Mouse (Mus musculus) forebrain, embryonic 14.5 days (tissue): ENCODE data around the gene Ubqln3. TPM values are rescaled to one million over a fixed set of nuclear protein-coding genes. Genes with fewer than 3 reads are reported as not detected.

Experiments
- ATAC-seq: fragments of 200-750 bp; cut with Nextera tagmentation; 2 replicates; pipeline ENCODE4 v1.8.0; 2017; ENCODE audit warnings: mild to moderate bottlenecking, moderate library complexity
- DNase-seq: peaks from one replicate; pipeline ENCODE4 v3.0.0-alpha.2; 2015; ENCODE audit warnings: low spot score
- H3K27ac ChIP-seq: fragments of 300-500 bp; sonication (generic); 2 replicates; pipeline ENCODE4 v1.5.1; 2014; ENCODE audit warnings: low read depth, mild to moderate bottlenecking, control low read depth, low read length, moderate library complexity
- H3K27me3 ChIP-seq: fragments of 300-500 bp; sonication (generic); replicated peaks from 2 replicates; pipeline ENCODE4 v1.6.1; 2014; ENCODE audit warnings: low read length, control low read depth, mixed read lengths; ENCODE audit not compliant: control insufficient read depth, insufficient read depth
- H3K36me3 ChIP-seq: fragments of 300-500 bp; sonication (generic); 2 replicates; pipeline ENCODE4 v1.6.1; 2014; ENCODE audit warnings: low read length, control low read depth; ENCODE audit not compliant: control insufficient read depth, insufficient read depth
- H3K4me1 ChIP-seq: fragments of 300-500 bp; sonication (generic); 2 replicates; pipeline ENCODE4 v1.6.1; 2014; ENCODE audit warnings: antibody characterized with exemption, low read length, control low read depth; ENCODE audit not compliant: control insufficient read depth, insufficient read depth
- H3K4me2 ChIP-seq: fragments of 300-500 bp; sonication (generic); 2 replicates; pipeline ENCODE4 v1.6.1; 2014; ENCODE audit warnings: mild to moderate bottlenecking, control low read depth, low read length
- H3K4me3 ChIP-seq: fragments of 300-500 bp; sonication (generic); 2 replicates; pipeline ENCODE4 v1.5.1; 2014; ENCODE audit warnings: low read depth, low read length, control low read depth
- H3K9ac ChIP-seq: fragments of 300-500 bp; sonication (generic); 2 replicates; pipeline ENCODE4 v1.6.1; 2014; ENCODE audit warnings: mild to moderate bottlenecking, low read length, control low read depth, moderate library complexity
- H3K9me3 ChIP-seq: fragments of 300-500 bp; sonication (generic); replicated peaks from 2 replicates; pipeline ENCODE4 v1.6.1; 2016; ENCODE audit warnings: low read length, control low read depth, mixed read lengths; ENCODE audit not compliant: control insufficient read depth
- WGBS: fragments of 180-500 bp; shearing (Covaris S2); extraction: QIAGEN DNeasy Blood & Tissue Kit; methylation state at CpG from one replicate; pipeline ENCODE4 v1.1.7; 2014; 5-methylcytosine and 5-hydroxymethylcytosine counted together
- polyA plus RNA-seq: library from polyadenylated mRNA; unstranded; fragments of >200 nt; fragmentation: Nextera tagmentation; extraction: Ambion mirVana; gene quantifications from 2 replicates; pipeline ENCODE4 v1.2.1, GENCODE M21; 2014

Ubqln3 gene
- polyA plus RNA-seq = not detected in 2 replicates

- ATAC-seq (no peak), DNase-seq (no peak)
- Histone ChIP-seq H3K36me3 (no peaks in the 10 kb centered on the region), H3K4me2 (no peak within 1 kb of the TSS), H3K27me3 (no peaks in the 10 kb centered on the region), H3K9ac (no peak within 1 kb of the TSS), H3K4me1 (no peaks in the 10 kb centered on the region), H3K9me3 (no peaks in the 10 kb centered on the region), H3K27ac (no peak within 1 kb of the TSS), H3K4me3 (no peak within 1 kb of the TSS)
- 87% methylated on average over 3 of the region's 3 CpGs for WGBS
Measured at GRCm38 (mm10) chr7:104143179-104143578, at the start of gene Ubqln3. Gene Ubqln3, minus strand, starts transcription at chr7:104143279.

- DNase-seq (no peak), ATAC-seq (no peak)
- H3K27ac ChIP-seq = no peak overlapping the region
- no peaks in the 10 kb centered on the region for H3K4me1 ChIP-seq
- no peaks in the 10 kb centered on the region for H3K9me3 ChIP-seq
- 64% methylated on average over 9 of the region's 9 CpGs for WGBS
- H3K9ac ChIP-seq = no peak overlapping the region
- no peaks in the 10 kb centered on the region for H3K36me3 ChIP-seq
- H3K4me3 ChIP-seq = no peak overlapping the region
- H3K4me2 ChIP-seq = no peak overlapping the region
- H3K27me3 ChIP-seq = no peaks in the 10 kb centered on the region
Measured at GRCm38 (mm10) chr7:104191275-104191674, 48.2 kb upstream of the Ubqln3 start.

- Histone ChIP-seq H3K27ac (no peak within 1 kb of the TSS), H3K4me2 (no peak within 1 kb of the TSS), H3K4me1 (no peaks in the 10 kb centered on the region), H3K27me3 (no peaks in the 10 kb centered on the region), H3K36me3 (no peaks in the 10 kb centered on the region), H3K4me3 (no peak within 1 kb of the TSS), H3K9ac (no peak within 1 kb of the TSS), H3K9me3 (no peaks in the 10 kb centered on the region)
- ATAC-seq (no peak), DNase-seq (no peak)
- WGBS = 88% methylated on average over 2 of the region's 2 CpGs
Measured at GRCm38 (mm10) chr7:104183292-104183691, 40.2 kb upstream of the Ubqln3 start, which contains the start of gene Olfr648. Gene Olfr648, minus strand, starts transcription at chr7:104183392.

GRCm38 (mm10) chr7:104179074-104179473 is 36.0 kb upstream of the Ubqln3 start:
- no peak overlapping the region for H3K4me3 ChIP-seq
- H3K36me3 ChIP-seq = no peaks in the 10 kb centered on the region
- no peak overlapping the region for H3K4me2 ChIP-seq
- no peaks in the 10 kb centered on the region for H3K9me3 ChIP-seq
- ATAC-seq (no peak), DNase-seq (no peak)
- WGBS = 90% methylated on average over 1 of the region's 1 CpGs
- no peaks in the 10 kb centered on the region for H3K4me1 ChIP-seq
- no peaks in the 10 kb centered on the region for H3K27me3 ChIP-seq
- no peak overlapping the region for H3K9ac ChIP-seq
- no peak overlapping the region for H3K27ac ChIP-seq

GRCm38 (mm10) chr7:104178422-104179054 is 35.5 kb upstream of the Ubqln3 start:
- Histone ChIP-seq H3K4me3 (no peak overlapping the region), H3K27ac (no peak overlapping the region), H3K4me1 (no peaks in the 10 kb centered on the region), H3K27me3 (no peaks in the 10 kb centered on the region), H3K4me2 (no peak overlapping the region), H3K36me3 (no peaks in the 10 kb centered on the region), H3K9ac (no peak overlapping the region), H3K9me3 (no peaks in the 10 kb centered on the region)
- WGBS = 59% methylated on average over 5 of the region's 5 CpGs
- ATAC-seq (no peak), DNase-seq (no peak)

- DNase-seq = no peak
- H3K27ac ChIP-seq = no peak overlapping the region
- ATAC-seq = no peak
- no peak overlapping the region for H3K9ac ChIP-seq
- H3K4me3 ChIP-seq = no peak overlapping the region
- H3K4me1 ChIP-seq = no peaks in the 10 kb centered on the region
- WGBS = 30% methylated on average over 1 of the region's 1 CpGs
- no peak overlapping the region for H3K4me2 ChIP-seq
- no peaks in the 10 kb centered on the region for H3K9me3 ChIP-seq
- no peaks in the 10 kb centered on the region for H3K27me3 ChIP-seq
- no peaks in the 10 kb centered on the region for H3K36me3 ChIP-seq
Measured at GRCm38 (mm10) chr7:104175085-104175484, 32.0 kb upstream of the Ubqln3 start.

GRCm38 (mm10) chr7:104169634-104170204 is 26.6 kb upstream of the Ubqln3 start:
- Histone ChIP-seq H3K4me1 (no peaks in the 10 kb centered on the region), H3K27ac (no peak overlapping the region), H3K9ac (no peak overlapping the region), H3K4me2 (no peak overlapping the region), H3K36me3 (no peaks in the 10 kb centered on the region), H3K27me3 (no peaks in the 10 kb centered on the region), H3K9me3 (no peaks in the 10 kb centered on the region), H3K4me3 (no peak overlapping the region)
- WGBS = 74% methylated on average over 6 of the region's 6 CpGs
- no peak for DNase-seq
- ATAC-seq = no peak

- Histone ChIP-seq H3K9ac (no peak overlapping the region), H3K4me1 (no peaks in the 10 kb centered on the region), H3K9me3 (no peaks in the 10 kb centered on the region), H3K4me3 (no peak overlapping the region), H3K4me2 (no peak overlapping the region), H3K27me3 (no peaks in the 10 kb centered on the region), H3K36me3 (no peaks in the 10 kb centered on the region), H3K27ac (no peak overlapping the region)
- no peak for ATAC-seq
- no peak for DNase-seq
- 90% methylated on average over 6 of the region's 6 CpGs for WGBS
Measured at GRCm38 (mm10) chr7:104167105-104167504, 24.0 kb upstream of the Ubqln3 start.

GRCm38 (mm10) chr7:104150456-104150855 is 7.4 kb upstream of the Ubqln3 start, which contains the start of gene Ubqlnl:
Gene Ubqlnl, minus strand, starts transcription at chr7:104150556.
- H3K27ac ChIP-seq = no peak within 1 kb of the TSS
- no peaks in the 10 kb centered on the region for H3K27me3 ChIP-seq
- no peak within 1 kb of the TSS for H3K4me3 ChIP-seq
- H3K9me3 ChIP-seq = no peaks in the 10 kb centered on the region
- H3K9ac ChIP-seq = no peak within 1 kb of the TSS
- no peak for DNase-seq
- H3K4me1 ChIP-seq = no peaks in the 10 kb centered on the region
- 83% methylated on average over 2 of the region's 2 CpGs for WGBS
- ATAC-seq = no peak
- H3K36me3 ChIP-seq = no peaks in the 10 kb centered on the region
- H3K4me2 ChIP-seq = no peak within 1 kb of the TSS
